ENCODE assay signal across 32 mouse cellular contexts in genomic region chr3:67346674-67347073, GRCm38 (mm10). TPM values are rescaled to one million over a fixed set of nuclear protein-coding genes. Genes with fewer than 3 reads are reported as not detected.
"Had no signal": no experiment of that assay in that cellular context is flagged by ENCODE, and none has a peak within 500 bp of the region (broad histone marks: within the 10 kb centered on the region; RNA-seq: fewer than 3 reads in every experiment).

No protein-coding gene starts in this region.

- H3K9me3 ChIP-seq: liver, embryonic 13.5 days; midbrain, embryonic 15.5 days; neural tube, embryonic 13.5 days; stomach, embryonic 15.5 days had no signal

- H3K4me3 ChIP-seq: left cerebral cortex, adult 2 months; liver, embryonic 13.5 days; midbrain, embryonic 15.5 days; myocyte; neural tube, embryonic 13.5 days; stomach, embryonic 15.5 days had no signal

- H3K4me2 ChIP-seq: liver, embryonic 13.5 days; midbrain, embryonic 11.5 days; midbrain, embryonic 15.5 days; neural tube, embryonic 13.5 days; stomach, embryonic 15.5 days had no signal

- H3K9ac ChIP-seq: liver, embryonic 13.5 days; midbrain, embryonic 15.5 days; neural tube, embryonic 13.5 days; stomach, embryonic 15.5 days had no signal

- H3K36me3 ChIP-seq: liver, embryonic 13.5 days; midbrain, embryonic 15.5 days; neural tube, embryonic 13.5 days; stomach, embryonic 15.5 days had no signal

- H3K27me3 ChIP-seq: liver, embryonic 13.5 days; midbrain, embryonic 15.5 days; neural tube, embryonic 13.5 days; stomach, embryonic 15.5 days had no signal

- ATAC-seq: midbrain, embryonic 15.5 days had no signal

- H3K27ac ChIP-seq: kidney, postnatal 0 days; left cerebral cortex, adult 2 months; liver, embryonic 13.5 days; midbrain, embryonic 15.5 days; neural tube, embryonic 13.5 days; stomach, embryonic 15.5 days had no signal

- H3K4me1 ChIP-seq: liver, embryonic 13.5 days; neural tube, embryonic 13.5 days; stomach, embryonic 15.5 days had no signal

- DNase-seq: kidney, postnatal 36 days; layer of hippocampus, postnatal 36 days; liver, embryonic 13.5 days; lung, adult 2 months; lung, postnatal 14 days; lung, postnatal 4 days; retina, postnatal 1 day; right cerebral cortex, postnatal 25 days; spleen, adult 18-20 months; thymus, postnatal 25 days had no signal

RNA-seq across cellular contexts. Expression of gene Mlf1, which starts 27.2 kb away (rescaled TPM):
- total RNA-seq: megakaryocyte-erythroid progenitor cell, adult 5-6 weeks; monocyte, adult 5-6 weeks; neutrophil, adult 5-6 weeks had no signal
- polyA plus RNA-seq: liver, adult 2 months had no signal

RNA-seq across cellular contexts. Expression of gene Gm17402, which starts 28.3 kb away (rescaled TPM):
- total RNA-seq: layer of hippocampus, adult 8-10 months; layer of hippocampus, postnatal 10 days; layer of hippocampus, postnatal 36 days; left cerebral cortex, adult 2 months; left cerebral cortex, postnatal 10 days; left cerebral cortex, postnatal 36 days; liver, adult 2 months; megakaryocyte progenitor cell, adult 5-6 weeks; megakaryocyte-erythroid progenitor cell, adult 5-6 weeks; monocyte, adult 5-6 weeks; neutrophil, adult 5-6 weeks had no signal
- polyA plus RNA-seq: kidney, embryonic 14.5 days; kidney, postnatal 0 days; limb, embryonic 11.5 days; limb, embryonic 14.5 days; liver, adult 2 months; liver, embryonic 13.5 days; liver, embryonic 16.5 days; lung, adult 2 months; lung, embryonic 16.5 days; midbrain, embryonic 11.5 days; midbrain, embryonic 15.5 days; myocyte; neural tube, embryonic 13.5 days; stomach, embryonic 15.5 days; thymus, postnatal 0 days had no signal
